Mouse (Mus musculus) right cerebral cortex, postnatal 25 days (tissue): ENCODE results near the gene Smarca2.
"Not testable (repeated sequence)": the region's sequence is repeated elsewhere in the genome, so short reads cannot be mapped to it uniquely, and the experiment has no call there.

ENCODE experiments used
- DNase-seq: peaks from one replicate; pipeline ENCODE4 v3.0.0; 2022

Gene Smarca2

DNA sequence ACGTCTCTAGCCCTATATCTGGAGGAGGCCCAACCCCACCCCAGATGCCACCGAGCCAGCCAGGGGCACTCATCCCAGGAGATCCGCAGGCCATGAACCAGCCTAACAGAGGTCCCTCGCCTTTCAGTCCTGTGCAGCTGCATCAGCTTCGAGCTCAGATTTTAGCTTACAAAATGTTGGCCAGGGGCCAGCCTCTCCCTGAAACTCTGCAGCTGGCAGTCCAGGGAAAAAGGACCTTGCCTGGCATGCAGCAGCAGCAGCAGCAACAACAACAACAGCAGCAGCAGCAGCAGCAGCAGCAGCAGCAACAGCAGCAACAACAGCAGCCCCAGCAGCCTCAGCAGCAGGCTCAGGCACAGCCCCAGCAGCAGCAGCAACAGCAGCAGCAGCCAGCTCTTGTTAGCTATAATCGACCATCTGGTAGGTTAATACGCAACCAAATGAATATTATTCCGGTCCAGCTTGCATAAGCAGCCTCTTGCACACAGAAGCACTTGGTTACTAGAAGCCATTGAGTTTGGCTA is 25.9 kb downstream of the Smarca2 start:
- DNase-seq = peak; percentile 11

DNA sequence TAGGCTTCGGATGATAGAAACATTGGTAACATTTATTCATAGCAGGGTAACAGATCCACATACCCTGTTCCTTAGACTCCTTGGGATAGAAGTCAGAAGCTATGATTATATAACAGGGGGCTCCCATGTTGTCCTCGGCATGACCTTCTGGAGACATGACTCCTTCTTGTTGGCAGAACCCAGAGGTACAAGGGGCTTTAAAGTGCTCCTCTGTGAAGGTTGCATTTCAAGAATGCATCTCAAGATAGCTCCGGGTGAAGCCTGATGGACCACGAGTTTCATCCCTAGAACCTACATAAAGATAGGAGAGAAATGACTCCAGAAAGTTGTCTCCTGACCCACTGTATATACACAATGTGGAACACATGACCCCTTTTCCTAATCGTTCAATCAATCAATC is 27.4 kb downstream of the Smarca2 start:
- DNase-seq = no peak

DNA sequence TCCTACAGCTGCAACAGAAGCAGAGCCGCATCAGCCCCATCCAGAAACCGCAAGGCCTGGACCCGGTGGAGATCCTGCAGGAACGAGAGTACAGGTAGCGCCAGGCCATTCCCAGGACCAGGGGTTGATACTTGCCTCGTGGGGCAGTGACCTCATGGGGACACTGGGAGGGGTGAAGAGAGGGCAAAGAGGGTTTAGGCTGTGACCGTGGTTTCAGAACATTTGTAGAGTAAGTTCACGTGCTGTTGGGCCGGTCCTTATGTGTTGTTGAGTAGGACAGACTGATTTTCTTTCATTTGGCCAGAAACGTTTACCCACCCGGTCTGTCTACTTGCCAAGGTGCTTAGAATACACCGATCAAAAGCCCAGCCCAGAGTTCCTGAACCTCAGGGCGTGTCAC is 35.7 kb downstream of the Smarca2 start:
- DNase-seq = no peak

DNA sequence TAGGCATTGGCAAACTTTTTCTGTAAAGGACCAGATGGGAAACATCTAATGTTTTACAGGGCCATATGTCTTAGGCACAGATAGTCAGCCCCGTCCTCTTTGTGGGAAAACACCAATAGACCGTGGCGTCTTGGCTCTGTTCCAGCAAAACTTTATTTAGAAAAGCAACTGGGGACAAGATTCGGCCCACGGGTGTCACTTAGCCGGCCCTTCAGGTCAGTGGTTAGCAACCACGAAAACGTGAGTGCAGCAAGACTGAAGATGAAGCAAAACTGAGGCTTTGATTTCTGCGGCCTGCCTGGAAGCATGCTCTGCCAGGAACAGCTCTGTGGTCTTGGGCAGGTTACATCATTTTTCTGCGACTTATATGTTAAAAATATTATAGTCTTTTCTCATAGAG is 36.4 kb downstream of the Smarca2 start:
- no peak for DNase-seq

DNA sequence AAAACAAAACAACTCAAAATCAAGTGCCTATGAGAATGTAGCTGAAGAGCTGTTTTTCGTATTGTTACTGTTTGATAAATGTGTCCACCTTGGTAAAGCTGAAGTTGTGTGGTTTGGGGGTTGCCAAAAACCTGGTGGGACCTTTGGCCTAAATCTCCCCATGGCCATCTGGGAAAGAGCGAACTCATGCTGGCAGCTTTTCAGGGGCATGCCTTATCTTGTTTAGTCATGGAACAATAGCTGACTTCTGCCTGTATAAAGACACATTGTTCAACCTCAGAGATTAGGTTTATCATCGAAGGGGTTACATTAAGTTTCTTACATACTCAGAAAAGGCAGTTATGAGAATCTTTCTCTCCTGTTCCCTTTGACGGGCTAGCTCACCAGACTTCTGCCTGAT is 38.2 kb downstream of the Smarca2 start:
- DNase-seq = no peak

DNA sequence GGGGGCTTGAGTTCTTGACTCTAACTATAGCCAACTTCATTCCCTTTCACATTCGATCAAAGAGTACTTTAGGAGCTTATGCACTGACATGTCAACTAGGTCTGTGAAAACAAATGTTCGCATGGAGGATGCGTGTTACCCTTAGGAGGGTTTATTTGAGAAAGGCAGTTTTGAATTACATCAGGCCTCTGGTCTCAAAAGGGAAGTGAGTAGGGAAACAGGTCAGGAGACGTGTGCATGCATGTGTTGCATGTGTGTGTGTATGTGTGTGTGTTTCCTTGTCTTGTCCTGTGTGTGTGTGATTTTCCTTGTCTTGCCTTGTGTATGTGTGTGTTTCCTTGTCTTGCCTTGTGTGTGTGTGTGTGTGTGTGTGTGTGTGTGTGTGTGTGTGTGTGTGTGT is 39.1 kb downstream of the Smarca2 start:
- no peak for DNase-seq

DNA sequence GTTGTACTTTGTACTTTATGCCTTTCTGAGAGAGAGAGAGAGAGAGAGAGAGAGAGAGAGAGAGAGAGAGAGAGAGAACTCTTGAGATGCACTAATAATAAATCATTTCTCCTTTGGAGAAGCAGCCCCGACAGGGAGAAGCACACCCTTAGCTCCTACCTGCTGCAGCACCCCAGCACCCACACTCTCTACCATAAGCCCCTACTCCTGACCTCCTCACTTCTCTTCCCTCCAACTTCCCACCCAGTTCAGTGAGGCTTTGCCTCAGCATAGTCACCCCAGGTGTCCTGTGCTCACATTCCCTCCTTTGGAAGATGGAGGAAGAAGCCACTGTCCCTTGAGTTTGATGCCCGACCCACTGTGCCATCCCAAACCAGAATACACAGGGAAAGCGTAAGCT is 40.2 kb downstream of the Smarca2 start:
- no peak for DNase-seq

DNA sequence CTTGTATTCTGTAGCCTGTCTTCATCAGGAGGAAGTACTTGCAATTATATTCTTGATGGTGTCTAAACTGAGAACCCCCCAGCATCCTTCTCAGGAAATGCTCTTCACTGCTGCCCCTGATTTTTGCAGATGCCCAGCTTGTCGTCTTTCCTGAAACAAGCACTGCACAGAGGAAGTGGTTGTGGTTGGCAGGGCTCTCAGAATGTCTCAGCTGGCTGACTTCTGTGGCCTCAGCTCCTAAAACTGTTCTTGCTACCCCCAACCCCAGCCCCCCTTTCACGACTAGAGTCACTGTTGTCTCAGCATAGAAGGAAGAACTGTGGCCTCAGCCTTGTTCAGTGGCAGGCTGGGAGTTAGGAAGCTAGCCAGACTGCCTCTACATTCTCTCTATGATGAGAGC is 41.3 kb downstream of the Smarca2 start:
- no peak for DNase-seq

DNA sequence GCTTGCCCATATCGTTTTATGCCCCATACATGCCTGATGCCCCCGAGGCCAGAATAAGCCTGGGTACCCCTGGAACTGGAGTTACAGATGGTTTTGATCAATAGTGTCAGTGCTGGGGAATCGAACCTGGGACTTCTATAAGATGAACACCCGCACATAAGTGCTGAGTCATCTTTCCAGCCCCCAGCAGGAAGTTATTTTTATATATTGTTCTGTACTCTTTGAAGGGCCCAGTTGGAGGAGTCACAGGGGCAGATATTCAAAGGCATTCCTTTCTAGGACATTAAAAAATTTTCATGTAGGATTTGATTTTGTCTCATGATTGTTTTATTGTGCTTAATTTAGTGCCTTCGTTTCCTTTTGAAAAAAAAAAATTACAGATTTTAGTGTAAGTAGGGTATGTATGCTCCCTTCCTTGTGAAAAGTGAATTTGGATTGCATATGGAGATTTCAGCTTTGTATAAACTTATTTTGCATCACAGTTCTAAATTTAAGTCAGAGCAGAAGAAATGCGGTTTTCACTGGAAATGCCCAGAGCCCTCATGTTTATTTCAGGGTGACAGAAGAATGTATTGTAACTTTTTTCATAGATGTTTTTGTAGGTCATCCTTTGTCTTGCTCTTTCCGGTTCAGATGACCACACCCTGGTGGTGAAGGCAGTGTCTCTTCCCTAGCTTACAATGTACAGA is 45.9 kb downstream of the Smarca2 start:
- DNase-seq = no peak

DNA sequence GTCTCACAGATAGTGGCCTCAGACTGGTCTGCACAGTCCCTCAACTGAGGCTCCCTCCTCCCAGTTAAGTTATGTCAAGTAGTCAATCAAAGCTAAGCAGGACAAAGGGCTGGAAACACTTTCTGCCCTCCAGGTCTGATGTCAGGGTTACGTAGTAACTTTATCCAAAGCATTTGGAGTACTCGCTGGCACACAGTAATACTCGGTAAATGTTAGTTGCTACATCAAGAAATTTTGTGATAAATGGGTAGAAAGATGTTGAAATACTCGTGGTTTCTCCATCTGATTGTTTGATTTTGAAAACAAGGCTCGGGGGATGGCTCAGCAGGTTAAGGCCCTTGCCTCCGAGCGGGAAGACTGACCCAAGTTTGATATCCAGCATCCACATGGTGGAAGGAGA is 53.5 kb downstream of the Smarca2 start:
- no peak for DNase-seq

DNA sequence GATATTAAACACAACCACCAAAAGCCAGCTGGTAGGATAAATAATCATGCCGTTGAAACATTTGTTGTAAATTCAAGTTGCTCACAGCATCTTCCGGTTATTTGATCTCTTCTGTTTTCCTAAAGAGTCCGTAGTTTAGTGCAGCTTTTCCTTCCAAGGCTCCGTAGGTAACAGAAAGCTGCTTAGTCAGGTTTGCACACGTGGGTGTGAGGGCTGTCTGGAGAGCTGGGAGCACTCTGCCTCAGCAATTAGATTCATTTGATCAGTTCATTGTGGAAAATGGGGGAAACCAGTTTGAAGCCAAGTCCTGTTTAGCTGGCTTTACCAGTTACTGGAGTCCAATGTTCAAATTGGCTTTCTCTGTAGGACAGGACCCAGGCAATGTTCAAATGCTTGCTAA is 55.1 kb downstream of the Smarca2 start:
- DNase-seq = no peak

DNA sequence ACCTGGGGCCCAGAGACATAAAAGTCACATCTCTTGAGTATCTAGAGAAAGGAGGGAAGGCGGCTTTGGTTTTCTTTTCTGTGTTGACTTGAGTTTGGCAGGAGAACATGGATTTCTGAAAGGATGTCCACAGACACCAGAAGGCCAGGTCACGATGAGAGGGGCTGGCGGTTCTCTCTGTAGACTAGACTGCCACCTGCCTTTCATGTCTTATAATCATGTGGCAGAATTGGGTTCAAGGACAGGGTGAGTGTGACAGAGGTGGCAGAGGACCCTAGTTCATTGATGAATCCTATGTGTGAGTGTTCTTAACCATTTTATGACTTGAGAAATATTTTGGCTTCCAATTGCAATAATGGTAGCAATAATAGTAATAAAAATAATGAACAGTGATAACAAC is 56.3 kb downstream of the Smarca2 start:
- DNase-seq = no peak

DNA sequence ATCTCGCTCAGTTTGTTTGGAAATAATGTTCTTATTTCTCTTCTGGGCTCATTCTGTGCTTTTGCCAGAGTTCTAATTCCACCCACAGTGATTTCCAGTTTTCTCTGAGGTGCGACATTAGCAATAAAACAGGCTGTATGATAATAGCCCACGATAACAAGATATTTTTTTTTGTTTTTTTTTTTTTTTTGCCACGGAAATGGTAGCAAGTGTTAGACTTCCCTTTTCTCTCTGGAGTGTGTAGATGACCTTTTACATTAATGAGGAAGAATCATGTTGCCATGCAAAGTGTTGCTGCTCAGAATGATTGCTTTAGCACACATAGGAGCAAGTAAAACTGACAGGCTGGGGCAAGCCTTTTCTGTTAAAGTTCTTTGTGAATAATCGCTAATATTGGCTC is 61.5 kb downstream of the Smarca2 start:
- no peak for DNase-seq

DNA sequence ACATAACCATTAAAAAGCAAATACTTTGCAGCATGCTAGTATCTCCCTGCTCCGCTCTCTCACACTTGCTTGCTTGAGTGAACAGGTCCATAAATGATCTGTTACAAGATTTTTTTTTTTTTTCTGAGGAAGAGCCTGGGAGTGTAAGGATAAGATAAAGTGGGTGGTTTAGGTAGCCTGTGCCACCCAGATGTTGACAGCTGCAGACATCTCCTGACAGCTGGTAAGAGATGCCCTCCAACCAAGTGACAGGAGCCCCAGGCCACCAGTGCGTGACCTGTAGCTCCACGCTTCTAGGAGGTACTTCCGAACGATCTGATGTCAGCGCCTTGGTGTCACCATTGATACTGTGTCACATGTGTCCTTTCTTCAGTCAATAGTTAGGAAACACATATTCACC is 65.2 kb downstream of the Smarca2 start:
- DNase-seq = no peak

DNA sequence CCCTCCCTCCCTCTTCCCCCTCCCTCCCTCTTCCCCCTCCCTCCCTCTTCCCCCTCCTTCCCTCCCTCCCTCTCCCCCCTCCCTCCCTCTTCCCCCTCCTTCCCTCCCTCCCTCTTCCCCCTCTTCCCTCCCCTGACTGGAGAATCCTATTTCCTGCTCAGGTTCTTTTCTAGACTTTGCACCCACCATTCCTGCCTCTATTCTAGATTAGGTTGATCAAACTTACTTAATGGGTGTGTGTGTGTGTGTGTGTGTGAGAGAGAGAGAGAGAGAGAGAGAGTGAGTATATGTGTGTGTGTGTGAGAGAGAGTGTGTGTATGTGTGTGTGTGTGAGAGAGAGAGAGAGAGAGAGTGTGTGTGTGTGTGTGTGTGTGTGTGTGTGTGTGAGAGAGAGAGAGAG is 66.6 kb downstream of the Smarca2 start:
- DNase-seq = not testable (repeated sequence)

DNA sequence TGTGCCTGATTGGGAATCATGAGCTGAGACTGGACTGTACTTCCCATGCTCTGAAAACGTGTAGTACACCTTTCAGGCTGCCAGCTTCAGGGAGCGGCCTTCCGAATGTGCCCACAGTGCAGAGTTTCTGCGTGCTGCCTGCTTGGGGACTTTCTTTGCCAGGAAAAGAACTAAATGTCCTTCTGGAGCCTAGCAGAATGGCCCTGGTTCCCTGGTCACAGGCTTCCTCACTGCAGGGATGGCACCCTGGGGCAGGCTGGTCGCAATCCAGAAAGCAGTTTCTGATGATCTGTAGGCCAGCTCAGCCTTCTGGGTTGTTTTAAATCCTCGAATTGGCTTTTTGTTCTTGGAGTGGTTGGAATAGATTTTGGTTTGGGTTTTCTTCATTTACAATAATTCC is 71.1 kb downstream of the Smarca2 start:
- DNase-seq = no peak

DNA sequence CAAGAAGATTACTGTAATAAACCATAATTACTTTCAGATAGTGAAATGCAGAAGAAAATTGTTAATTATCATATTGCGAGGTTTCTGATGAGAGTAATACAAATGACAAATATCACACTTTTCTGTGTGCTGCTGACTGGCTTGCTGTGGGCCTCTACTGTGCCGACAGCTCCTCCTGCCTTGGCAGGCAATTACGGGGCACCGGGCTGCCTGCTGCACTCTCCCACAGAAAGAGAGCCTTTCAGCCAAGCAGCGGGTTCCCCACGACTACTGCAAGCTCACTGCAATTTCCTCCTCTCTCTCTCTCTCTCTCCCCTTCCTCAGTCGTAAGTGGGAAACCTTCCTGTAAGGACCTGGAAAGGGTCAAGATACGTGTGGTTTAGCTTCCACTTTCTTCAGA is 73.7 kb downstream of the Smarca2 start:
- no peak for DNase-seq

DNA sequence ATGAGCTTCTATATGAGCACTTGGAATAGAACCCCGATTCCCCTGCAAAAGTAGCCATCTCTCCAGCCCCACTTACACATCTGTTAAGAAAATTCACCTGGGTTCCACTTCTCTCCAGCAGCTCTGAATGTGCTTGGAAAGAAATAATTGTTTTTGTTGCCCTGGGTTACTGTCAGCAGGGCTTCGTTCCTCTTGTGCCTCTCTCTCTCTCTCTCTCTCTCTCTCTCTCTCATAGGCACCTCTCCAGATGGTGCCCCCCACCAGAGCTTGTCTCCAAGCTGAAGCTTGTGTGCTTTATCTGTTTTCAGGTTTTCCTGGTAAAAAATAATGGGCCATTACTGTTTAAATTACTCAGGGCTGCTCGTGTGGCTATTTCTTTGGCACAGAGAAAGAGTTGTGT is 74.8 kb downstream of the Smarca2 start:
- DNase-seq = no peak

DNA sequence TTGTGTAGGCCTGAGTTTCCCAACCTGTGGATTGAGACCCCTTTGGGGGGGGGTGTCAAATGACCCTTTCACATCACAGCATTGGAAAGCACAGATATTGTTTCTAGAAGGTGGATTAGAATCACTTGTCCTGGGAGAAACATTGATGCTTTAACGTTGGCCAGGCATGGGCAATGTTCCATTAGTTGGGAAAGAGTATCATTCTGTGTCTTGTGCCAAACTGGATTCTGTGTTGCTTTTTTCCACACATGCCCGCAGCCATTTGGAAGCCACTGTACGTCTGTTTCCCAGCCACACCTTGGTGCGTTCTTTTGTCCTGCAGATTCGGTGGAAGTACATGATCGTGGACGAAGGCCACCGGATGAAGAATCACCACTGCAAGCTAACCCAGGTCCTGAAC is 76.7 kb downstream of the Smarca2 start:
- DNase-seq = no peak

DNA sequence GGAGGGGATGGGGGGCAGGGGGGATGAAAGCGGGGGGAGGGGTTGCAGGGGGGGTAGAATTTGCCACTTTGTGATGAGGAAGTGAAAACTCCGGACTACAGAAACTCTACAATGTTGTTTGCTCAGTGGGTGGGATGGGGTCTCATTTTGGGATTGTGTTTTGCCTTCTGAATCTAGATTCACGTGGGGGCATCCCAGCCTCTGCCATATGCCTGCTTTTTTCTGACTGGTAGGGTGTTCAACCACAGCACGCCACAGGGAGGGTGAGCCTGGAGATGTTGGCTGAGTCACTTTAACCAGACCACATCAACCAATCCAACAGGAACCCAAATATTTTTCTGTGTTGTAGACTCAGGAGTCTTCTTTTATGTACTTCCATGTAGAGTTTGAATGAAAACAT is 77.3 kb downstream of the Smarca2 start:
- no peak for DNase-seq

DNA sequence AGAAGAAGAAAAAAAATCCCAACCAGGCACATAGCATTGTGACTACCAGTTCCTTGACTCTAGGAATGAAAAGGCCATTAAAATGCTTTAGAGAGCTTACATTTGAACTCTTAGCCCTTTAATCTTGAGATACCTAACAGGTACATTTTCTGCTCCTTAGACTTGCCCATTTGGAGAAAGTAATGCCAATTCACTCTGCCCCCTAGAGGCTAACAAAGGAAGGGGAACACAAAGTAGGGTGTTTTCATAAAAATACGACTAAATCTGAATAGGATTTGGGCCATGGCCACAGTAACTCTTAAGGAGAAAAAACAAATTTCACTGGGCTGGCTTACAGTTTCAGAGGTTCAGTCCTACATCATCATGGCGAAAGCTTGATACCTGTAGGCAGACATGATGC is 77.9 kb downstream of the Smarca2 start:
- no peak for DNase-seq

DNA sequence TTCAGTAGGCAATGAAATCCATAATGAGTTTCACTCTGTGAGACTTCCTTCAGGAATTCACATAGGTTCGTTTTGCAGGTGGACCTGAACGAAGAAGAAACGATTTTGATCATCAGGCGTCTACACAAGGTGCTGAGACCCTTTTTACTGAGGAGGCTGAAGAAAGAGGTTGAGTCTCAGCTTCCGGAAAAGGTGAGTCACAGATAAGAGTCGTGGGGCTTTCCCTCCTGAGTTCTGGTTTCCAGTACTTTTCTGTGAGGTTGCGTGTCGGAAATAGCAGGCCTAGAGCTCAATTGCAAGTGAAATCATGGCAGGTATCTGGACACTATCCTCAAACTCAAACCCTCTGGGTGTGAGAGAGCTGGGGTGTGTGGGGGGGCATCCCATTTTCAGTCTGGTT is 78.9 kb downstream of the Smarca2 start:
- no peak for DNase-seq

DNA sequence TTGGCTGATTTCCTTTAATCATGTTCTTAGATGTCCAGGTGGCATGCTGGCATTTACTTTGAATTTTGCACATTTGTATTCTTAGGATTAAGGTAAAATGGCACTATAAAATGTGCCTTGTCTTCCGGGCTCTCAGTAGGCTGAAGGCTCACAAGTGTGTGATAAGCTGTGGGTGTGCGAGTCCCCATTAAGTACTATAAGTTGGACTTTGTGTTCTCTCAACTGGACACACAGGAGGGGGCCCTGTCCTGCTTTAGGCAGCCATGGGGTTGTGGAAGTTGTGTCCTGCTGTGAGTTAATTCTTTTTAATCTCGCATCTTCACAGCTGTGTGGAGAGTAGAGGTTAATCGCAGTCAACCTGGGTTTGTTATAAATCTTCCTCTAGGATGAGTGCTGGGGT is 85.7 kb downstream of the Smarca2 start:
- DNase-seq = no peak

DNA sequence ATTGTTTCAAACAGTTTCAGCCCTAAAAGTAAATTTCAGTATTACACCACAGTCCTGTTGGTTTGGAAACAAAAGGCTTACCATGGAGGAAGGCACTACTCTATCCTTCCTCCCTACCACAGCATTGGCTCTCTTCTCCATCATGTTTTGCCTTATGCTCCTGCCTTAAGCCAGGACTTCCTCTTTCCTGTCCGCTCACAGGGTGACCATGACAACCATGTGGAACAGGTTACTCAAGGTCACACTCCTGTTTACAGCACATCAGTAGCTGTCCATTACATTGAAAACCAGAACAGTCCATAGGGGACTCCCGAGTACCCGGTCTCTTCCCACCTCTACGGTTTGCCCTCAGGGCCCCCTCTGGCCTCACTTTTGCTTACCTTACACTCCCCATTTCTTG is 92.3 kb downstream of the Smarca2 start:
- no peak for DNase-seq

DNA sequence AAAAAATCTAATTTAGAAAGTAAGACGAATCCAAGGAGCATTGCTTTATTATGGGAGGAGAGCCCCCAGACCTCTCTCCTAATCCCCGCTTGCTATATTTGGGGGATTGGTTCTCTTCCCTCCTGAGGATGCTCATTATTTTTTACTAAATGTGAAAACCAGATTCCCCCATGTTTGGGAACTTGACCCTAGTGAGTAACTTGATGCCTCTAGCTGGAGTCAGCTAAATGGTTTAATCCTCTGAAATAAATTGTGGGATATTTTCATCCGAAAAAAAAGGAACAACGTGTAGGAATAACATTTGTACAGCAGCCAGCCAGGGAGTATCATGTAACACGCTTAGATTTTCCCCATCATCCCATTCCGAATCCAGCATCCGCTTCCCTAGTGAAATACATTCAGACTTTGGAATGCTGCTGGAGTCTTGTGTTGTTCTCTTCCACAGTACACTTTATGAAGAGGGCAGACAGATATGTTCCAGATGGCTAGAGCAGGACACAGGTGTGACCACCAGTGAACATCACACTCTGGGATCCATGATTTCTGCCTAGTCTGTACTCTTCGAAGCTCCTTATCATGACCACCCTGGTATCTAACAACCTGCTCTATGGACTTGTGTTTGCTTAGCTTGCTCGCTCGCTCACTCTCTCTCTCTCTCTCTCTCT is 99.8 kb downstream of the Smarca2 start:
- DNase-seq = no peak
